Mouse (Mus musculus) megakaryocyte, embryonic 14.5 days (primary cell): ENCODE data around the gene Stam.

Experiments
- FLI1 ChIP-seq: IDR thresholded peaks from 2 replicates; pipeline ENCODE4 v1.6.1; 2012; ENCODE audit warnings: low read length, inconsistent platforms, mixed read lengths
- GATA1 ChIP-seq: IDR thresholded peaks from 3 replicates; pipeline ENCODE4 v1.6.1; 2012; ENCODE audit warnings: mixed read lengths, low read length, inconsistent platforms, borderline replicate concordance

- TF ChIP-seq GATA1 (no peak), FLI1 (no peak)
Measured at GRCm38 (mm10) chr2:14073362-14074220, at the start of gene Stam.
